Mouse (Mus musculus) lung, embryonic 14.5 days (tissue): ENCODE measurements around the gene Phf10. TPM values are rescaled to one million over a fixed set of nuclear protein-coding genes. Genes with fewer than 3 reads are reported as not detected.
A peak's percentile ranks its signal among the peaks of the same experiment; 100 is the strongest.
"Not testable (repeated sequence)": the region's sequence is repeated elsewhere in the genome, so short reads cannot be mapped to it uniquely, and the experiment has no call there.

Source experiments
- ATAC-seq: fragments of 200-750 bp; cut with Nextera tagmentation; 2 replicates; pipeline ENCODE4 v1.8.0; 2017; ENCODE audit warnings: mild to moderate bottlenecking, moderate TSS enrichment, moderate library complexity; ENCODE audit not compliant: insufficient read depth
- DNase-seq: peaks from one replicate; pipeline ENCODE4 v3.0.0-alpha.2; 2015
- H3K27ac ChIP-seq: fragments of 300-500 bp; sonication (generic); 2 replicates; pipeline ENCODE4 v1.5.1; 2014; ENCODE audit warnings: low read depth, mild to moderate bottlenecking, moderate library complexity
- H3K27me3 ChIP-seq: fragments of 300-500 bp; sonication (generic); 2 replicates; pipeline ENCODE4 v1.6.1; 2014; ENCODE audit warnings: low read length, control low read depth; ENCODE audit not compliant: insufficient read depth
- H3K36me3 ChIP-seq: fragments of 300-500 bp; sonication (generic); 2 replicates; pipeline ENCODE4 v1.6.1; 2014; ENCODE audit warnings: control low read depth; ENCODE audit not compliant: insufficient read depth
- H3K4me1 ChIP-seq: fragments of 300-500 bp; sonication (generic); 2 replicates; pipeline ENCODE4 v1.6.1; 2014; ENCODE audit warnings: antibody characterized with exemption, control low read depth; ENCODE audit not compliant: insufficient read depth
- H3K4me2 ChIP-seq: fragments of 300-500 bp; sonication (generic); 2 replicates; pipeline ENCODE4 v1.6.1; 2014; ENCODE audit warnings: mild to moderate bottlenecking
- H3K4me3 ChIP-seq: fragments of 300-500 bp; sonication (generic); 2 replicates; pipeline ENCODE4 v1.5.1; 2014; ENCODE audit warnings: low read depth, low read length
- H3K9ac ChIP-seq: fragments of 300-500 bp; sonication (generic); 2 replicates; pipeline ENCODE4 v1.6.1; 2014
- H3K9me3 ChIP-seq: fragments of 300-500 bp; sonication (generic); 2 replicates; pipeline ENCODE4 v1.6.1; 2016; ENCODE audit warnings: low read depth, low read length, control low read depth
- WGBS: fragments of 180-500 bp; shearing (Covaris S2); extraction: QIAGEN DNeasy Blood & Tissue Kit; methylation state at CpG from one replicate; pipeline ENCODE4 v1.1.7; 2014; 5-methylcytosine and 5-hydroxymethylcytosine counted together
- polyA plus RNA-seq: library from polyadenylated mRNA; unstranded; fragments of >200 nt; fragmentation: Nextera tagmentation; extraction: Ambion mirVana; gene quantifications from 2 replicates; pipeline ENCODE4 v1.2.1, GENCODE M21; 2014

Gene Phf10
- 39.1 and 44.2 TPM in 2 replicates for polyA plus RNA-seq

DNA sequence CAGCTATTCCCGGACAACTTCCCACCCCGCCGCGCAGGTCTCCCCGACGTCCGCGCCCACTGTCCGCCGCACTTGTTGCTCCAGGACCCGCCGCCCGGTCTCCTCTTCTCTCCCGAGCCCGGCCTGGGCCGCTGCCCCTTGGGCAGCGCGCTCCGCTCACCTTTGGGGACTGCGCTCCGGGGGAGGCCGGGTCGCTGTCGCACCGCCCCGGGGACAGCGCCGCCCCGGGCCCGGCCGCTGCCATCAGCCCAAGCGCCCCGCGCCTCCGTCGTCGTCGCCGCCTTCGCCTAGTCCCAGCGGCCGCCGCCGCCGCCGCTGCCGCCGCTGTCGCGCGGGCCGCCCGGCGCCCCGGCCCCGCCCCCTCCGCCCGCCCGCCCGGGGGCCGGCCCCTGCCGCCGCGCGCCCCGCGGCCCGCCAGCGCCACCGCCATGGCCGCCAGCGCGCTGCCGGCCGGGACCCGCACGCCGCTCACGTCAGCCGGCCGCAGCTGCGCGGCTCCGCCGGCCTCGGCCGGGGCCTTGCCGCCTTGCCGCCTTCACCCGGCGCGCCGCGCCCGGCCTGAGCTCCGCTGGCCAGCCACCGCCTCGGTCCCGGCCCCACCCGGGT is at the start of gene Phf10:
Gene Phf10 (minus strand): TSS at position 323 of the 606 bp plus-strand sequence.
- H3K27ac ChIP-seq = peak within 1 kb of the TSS; percentile 60; the same call in 1 of the 2 replicates
- peak; percentile 82 for ATAC-seq
- whole genome bisulfite sequencing = under 1% methylated on average over 33 of the region's 100 CpGs

DNA sequence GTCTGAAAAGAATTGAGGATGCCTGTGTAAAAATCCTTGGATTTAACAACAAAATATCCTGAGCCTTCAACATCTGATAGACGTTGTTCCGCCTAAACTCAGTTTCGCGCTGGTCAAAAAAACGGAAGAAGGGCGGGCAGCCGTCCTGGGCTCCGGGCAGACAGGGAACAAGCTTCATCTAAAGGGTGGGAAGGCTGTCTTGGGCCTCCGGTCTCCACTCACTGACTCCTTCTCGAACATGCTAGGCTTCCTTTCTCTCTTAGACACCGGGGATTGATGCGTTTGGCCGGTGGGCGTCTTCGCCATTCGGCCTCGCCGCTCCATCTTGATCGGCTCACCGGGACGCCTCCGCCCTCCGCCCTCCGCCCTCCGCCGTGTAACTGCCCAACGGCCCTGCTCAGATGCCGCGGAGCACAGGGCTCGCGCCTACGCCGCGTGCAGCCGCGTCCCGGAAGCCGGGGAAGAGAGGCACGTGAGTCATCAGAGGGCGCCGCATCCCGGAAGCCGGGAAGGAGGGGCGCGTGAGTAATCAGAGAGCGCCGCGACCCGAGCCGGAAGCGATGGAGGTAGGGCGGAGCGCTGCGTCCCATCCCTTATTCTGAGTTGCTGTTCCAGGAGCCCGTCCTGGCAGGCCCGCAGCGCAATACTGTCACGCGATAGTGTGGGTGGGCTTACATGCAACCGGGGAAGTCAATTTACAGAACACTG is 48.8 kb upstream of the Phf10 start, which contains the start of gene Gm3435:
Gene Gm3435 (plus strand): TSS at position 471 of the 708 bp plus-strand sequence.
- not testable (repeated sequence) for H3K27ac ChIP-seq, DNase-seq, H3K4me2 ChIP-seq, H3K9ac ChIP-seq, H3K9me3 ChIP-seq, H3K27me3 ChIP-seq, H3K36me3 ChIP-seq, H3K4me1 ChIP-seq, H3K4me3 ChIP-seq
- no CpG with 5 or more reads among the region's 60 CpGs for WGBS
- ATAC-seq = peak; percentile 98

More for the DNA sequence above, at the start of gene Phf10:
- H3K4me1 ChIP-seq, H3K9me3 ChIP-seq, H3K27me3 ChIP-seq, H3K36me3 ChIP-seq: not testable (repeated sequence)
- Histone ChIP-seq H3K4me2 (peak within 1 kb of the TSS; percentile 84), H3K4me3 (peak within 1 kb of the TSS; percentile 65), H3K9ac (peak within 1 kb of the TSS; percentile 72)
- DNase-seq = peak; percentile 33

DNA sequence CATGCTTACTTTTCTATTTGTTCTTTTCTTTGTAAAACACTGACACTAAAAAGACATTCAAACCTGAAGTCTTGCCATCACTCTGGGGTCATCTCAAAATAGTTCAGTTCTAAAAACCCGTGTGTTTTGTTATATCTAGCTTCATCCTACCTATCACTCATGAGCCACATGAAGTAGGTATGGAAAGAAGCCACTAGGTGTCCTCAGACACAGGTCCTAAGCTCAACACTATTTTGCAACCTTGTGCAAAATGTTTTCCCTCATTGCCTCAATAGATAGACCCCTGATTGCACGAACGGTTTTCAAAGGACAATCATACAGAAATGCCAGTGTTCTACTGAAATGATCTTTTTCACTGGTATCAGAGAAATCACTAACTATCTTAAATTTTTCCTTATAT is 48.0 kb upstream of the Phf10 start:
- WGBS = no CpG with 5 or more reads among the region's 3 CpGs
- not testable (repeated sequence) for H3K36me3 ChIP-seq, H3K9me3 ChIP-seq, H3K4me2 ChIP-seq, ATAC-seq, H3K9ac ChIP-seq, H3K27me3 ChIP-seq, H3K4me1 ChIP-seq, H3K4me3 ChIP-seq, DNase-seq, H3K27ac ChIP-seq

DNA sequence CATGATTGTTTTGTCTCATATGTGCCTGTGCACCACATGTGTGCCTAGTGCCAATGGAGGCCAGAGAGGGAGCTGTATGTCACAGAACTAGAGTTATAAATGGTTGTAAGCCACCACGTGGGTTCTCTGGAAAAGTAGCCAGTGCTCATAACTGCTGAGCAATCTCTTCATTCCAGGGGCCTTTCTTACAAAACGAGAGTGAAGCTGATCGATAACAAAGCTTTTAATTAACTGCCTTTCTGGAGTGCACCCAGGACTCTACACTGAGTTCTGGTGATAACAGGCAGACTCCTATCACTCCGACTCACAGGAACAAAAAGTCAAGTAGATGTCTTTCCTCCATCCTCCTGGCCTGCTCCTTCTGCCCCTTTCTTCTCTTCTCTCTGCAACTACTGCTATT is 39.0 kb upstream of the Phf10 start:
- not testable (repeated sequence) for H3K9me3 ChIP-seq, H3K9ac ChIP-seq, H3K27me3 ChIP-seq, H3K4me1 ChIP-seq, H3K36me3 ChIP-seq, ATAC-seq, H3K4me2 ChIP-seq, H3K4me3 ChIP-seq, DNase-seq, H3K27ac ChIP-seq
- WGBS = no CpG with 5 or more reads among the region's 4 CpGs

DNA sequence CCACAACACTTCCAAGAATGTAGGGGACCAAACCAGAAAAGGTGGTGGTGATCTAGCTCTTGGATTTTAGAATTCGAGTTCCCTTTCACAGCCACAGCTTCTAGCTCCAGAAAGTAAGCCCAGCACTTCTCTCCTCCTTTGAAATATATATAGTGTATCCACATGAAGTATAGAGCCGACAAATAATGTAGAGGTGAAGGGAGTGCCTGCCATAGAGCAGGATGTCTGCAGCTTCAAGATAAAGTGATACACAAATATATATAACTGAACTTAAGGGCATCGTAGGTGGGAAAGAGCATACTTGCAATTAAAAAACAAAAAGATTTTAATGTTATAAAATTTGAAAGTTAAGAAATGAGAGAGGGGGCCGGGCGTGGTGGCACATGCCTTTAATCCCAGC is 33.1 kb upstream of the Phf10 start:
- H3K36me3 ChIP-seq, H3K4me2 ChIP-seq, H3K4me3 ChIP-seq, H3K27ac ChIP-seq, H3K9ac ChIP-seq, H3K9me3 ChIP-seq, H3K27me3 ChIP-seq, H3K4me1 ChIP-seq, ATAC-seq, DNase-seq: not testable (repeated sequence)
- WGBS = no CpG with 5 or more reads among the region's 5 CpGs

DNA sequence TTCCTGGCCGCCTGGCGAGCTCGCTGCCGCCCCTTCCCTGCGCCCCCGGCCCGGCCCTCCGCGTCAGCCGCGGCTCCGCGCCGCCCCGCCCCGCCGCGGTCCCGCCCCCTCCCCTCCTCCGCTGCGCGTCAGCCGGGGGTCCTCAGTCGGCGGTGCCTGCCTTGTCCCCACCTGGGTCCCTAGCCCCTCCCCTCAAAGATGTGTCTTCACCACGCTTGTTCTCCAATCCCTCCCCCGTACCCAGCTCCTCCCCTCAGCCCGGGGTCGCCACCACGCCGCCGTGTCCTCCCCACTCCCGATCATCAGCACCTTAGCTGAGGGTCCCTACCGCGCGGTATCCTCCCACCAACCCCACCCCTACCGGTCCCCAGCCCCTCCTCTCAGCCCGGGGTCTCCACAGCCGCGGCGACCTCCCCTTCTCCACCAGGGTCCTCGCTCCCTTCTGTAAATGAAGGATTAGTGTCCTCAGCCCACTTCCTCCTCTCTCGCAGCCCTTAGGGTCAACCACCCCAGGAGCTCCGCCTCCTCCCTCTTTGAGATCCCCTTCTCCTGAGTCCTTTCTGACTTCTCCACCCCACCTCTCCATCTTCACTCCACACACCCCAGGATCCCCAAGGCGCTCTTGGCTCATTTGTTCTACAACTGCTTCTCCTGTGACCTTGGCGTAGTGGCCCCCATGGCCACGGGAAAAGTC is 32.2 kb upstream of the Phf10 start:
- H3K4me2 ChIP-seq, H3K27me3 ChIP-seq, H3K4me1 ChIP-seq, H3K36me3 ChIP-seq, DNase-seq, H3K27ac ChIP-seq, H3K9ac ChIP-seq, H3K9me3 ChIP-seq, H3K4me3 ChIP-seq: not testable (repeated sequence)
- ATAC-seq = peak; percentile 84
- no CpG with 5 or more reads among the region's 47 CpGs for WGBS

DNA sequence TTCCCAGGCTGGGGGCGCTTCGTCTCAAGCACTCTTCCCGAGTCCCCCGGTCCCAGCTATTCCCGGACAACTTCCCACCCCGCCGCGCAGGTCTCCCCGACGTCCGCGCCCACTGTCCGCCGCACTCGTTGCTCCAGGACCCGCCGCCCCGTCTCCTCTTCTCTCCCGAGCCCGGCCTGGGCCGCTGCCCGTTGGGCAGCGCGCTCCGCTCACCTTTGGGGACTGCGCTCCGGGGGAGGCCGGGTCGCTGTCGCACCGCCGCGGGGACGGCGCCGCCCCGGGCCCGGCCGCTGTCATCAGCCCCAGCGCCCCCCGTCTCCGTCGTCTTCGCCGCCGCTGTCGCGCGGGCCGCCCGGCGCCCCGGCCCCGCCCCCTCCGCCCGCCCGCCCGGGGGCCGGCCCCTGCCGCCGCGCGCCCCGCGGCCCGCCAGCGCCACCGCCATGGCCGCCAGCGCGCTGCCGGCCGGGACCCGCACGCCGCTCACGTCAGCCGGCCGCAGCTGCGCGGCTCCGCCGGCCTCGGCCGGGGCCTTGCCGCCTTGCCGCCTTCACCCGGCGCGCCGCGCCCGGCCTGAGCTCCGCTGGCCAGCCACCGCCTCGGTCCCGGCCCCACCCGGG is 31.6 kb upstream of the Phf10 start:
- not testable (repeated sequence) for H3K27ac ChIP-seq, H3K9me3 ChIP-seq, DNase-seq, H3K4me2 ChIP-seq, H3K27me3 ChIP-seq, H3K9ac ChIP-seq, H3K36me3 ChIP-seq, H3K4me3 ChIP-seq, H3K4me1 ChIP-seq
- WGBS = no CpG with 5 or more reads among the region's 98 CpGs
- ATAC-seq = peak; percentile 78

DNA sequence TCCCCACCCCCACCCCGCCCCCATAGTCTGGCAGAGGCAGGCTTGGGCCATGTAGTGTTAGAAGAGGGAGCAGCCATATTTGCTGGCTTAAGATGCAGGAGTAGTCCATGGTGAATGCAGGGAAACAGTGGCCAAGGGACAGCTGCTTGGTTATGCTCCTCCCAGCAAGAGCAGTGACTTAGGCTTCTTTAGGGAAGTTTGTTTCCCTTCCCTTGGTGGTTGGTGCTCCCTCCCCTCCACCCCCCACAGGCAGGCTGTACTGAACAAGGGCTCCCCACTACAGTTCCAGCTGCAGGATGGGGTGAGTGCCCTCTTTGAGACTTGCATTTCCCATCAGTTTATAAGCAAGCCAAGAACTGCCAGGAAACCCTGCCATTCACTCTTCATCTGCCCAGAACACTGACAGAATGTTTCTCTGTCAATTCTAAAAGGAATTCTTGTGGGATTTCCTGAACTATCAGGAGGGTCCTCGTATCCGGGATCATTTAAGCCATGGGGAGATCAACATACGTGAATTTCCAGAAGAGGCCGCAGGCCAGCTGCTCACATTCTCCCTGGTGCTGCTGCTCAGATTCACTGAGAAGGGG is 29.1 kb upstream of the Phf10 start:
- not testable (repeated sequence) for H3K4me1 ChIP-seq, DNase-seq, H3K9ac ChIP-seq, H3K27ac ChIP-seq, H3K9me3 ChIP-seq, H3K4me3 ChIP-seq, H3K36me3 ChIP-seq, ATAC-seq, H3K27me3 ChIP-seq, H3K4me2 ChIP-seq
- 89% methylated on average over 4 of the region's 5 CpGs for WGBS

DNA sequence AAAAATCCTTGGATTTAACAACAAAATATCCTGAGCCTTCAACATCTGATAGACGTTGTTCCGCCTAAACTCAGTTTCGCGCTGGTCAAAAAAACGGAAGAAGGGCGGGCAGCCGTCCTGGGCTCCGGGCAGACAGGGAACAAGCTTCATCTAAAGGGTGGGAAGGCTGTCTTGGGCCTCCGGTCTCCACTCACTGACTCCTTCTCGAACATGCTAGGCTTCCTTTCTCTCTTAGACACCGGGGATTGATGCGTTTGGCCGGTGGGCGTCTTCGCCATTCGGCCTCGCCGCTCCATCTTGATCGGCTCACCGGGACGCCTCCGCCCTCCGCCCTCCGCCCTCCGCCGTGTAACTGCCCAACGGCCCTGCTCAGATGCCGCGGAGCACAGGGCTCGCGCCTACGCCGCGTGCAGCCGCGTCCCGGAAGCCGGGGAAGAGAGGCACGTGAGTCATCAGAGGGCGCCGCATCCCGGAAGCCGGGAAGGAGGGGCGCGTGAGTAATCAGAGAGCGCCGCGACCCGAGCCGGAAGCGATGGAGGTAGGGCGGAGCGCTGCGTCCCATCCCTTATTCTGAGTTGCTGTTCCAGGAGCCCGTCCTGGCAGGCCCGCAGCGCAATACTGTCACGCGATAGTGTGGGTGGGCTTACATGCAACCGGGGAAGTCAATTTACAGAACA is 17.4 kb upstream of the Phf10 start, which contains the start of the genes 9030025P20Rik and Gm3417:
Gene 9030025P20Rik (plus strand): TSS at position 107 of the 677 bp plus-strand sequence.
Gene Gm3417 (minus strand): TSS at position 429 of the 677 bp plus-strand sequence.
- H3K4me2 ChIP-seq, H3K27ac ChIP-seq, H3K4me3 ChIP-seq, H3K27me3 ChIP-seq, H3K9me3 ChIP-seq, H3K9ac ChIP-seq, H3K36me3 ChIP-seq, DNase-seq, H3K4me1 ChIP-seq: not testable (repeated sequence)
- peak; percentile 99 for ATAC-seq
- no CpG with 5 or more reads among the region's 60 CpGs for WGBS
